Mouse (Mus musculus): ENCODE measurements around the gene Pdcl2. TPM values are rescaled to one million over a fixed set of nuclear protein-coding genes. Genes with fewer than 3 reads are reported as not detected.

Gene Pdcl2
- total RNA-seq (2012; rRNA removed): 1.8 and 2.0 TPM in 2 replicates

DNA sequence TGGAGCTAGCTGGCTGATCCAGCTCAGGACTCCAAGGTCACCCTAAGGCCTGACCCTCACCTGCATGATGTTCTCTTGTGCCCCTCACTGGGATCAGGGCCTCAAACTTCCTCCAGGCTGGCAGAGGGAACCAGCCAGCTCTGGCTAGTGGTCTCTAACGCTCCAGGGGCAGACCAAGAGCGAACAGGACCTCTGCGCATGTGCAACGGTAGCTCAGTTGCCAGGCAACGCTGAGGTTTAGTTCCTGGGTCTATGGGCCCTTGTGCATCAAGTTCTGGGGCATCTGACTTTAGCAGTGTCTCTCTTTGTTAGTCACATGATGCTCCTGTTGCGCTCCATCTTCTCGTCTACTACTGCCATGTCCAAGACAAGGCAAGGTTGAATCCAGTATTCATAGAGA is at the start of gene Pdcl2:
Pdcl2 (minus strand) TSS at position 204 of the 400 bp plus-strand sequence.
- TF ChIP-seq CHD2 (IDR thresholded peaks at IDR 0.05; ENCODE audit: low read depth, low read length) (no peak), HCFC1 (IDR thresholded peaks at IDR 0.05; ENCODE audit: borderline replicate concordance, insufficient read depth, low read length) (no peak), MAFK (IDR thresholded peaks at IDR 0.05; ENCODE audit: insufficient read depth, low read depth, low read length) (no peak), ZC3H11A (IDR thresholded peaks at IDR 0.05; ENCODE audit: borderline replicate concordance, low read depth, low read length) (no peak), ZNF384 (IDR thresholded peaks at IDR 0.05; ENCODE audit: low read depth, low read length) (no peak)
- in situ Hi-C loops (cut with MboI; ENCODE audit: low sequenced_read_pairs in 2 of 2, unreplicated experiment in 2 of 2): no loop called here
- Histone ChIP-seq H3K4me1 (ENCODE audit: control insufficient read depth in 2 of 2, insufficient read depth in 2 of 2, low read length in 2 of 2, poor library complexity in 1 of 2) (peaks cover 0 to 2% of the 10 kb centered on the region in 2 experiments; a peak in 3 of 4 replicates), H3K27ac (ENCODE audit: insufficient read depth, low read depth, low read length, poor library complexity, severe bottlenecking) (peak within 1 kb of the TSS; percentile 18; the same call in 1 of the 2 replicates), H3K9me3 (ENCODE audit: control insufficient read depth, insufficient read depth, low read depth, low read length) (no peaks in the 10 kb centered on the region), H3K9ac (ENCODE audit: insufficient read depth, low read depth, low read length, poor library complexity, severe bottlenecking) (peak within 1 kb of the TSS; percentile 62), H3K36me3 (ENCODE audit: control insufficient read depth, insufficient read depth, low read length, poor library complexity, severe bottlenecking) (no peaks in the 10 kb centered on the region), H3K4me3 (ENCODE audit: insufficient read depth in 1 of 2, low read depth in 1 of 2, low read length in 2 of 2, poor library complexity in 1 of 2, severe bottlenecking in 1 of 2) (peak within 1 kb of the TSS; percentile 49 to 65)
- DNase-seq (ENCODE audit: low read depth, low spot score): peak; percentile 75

DNA sequence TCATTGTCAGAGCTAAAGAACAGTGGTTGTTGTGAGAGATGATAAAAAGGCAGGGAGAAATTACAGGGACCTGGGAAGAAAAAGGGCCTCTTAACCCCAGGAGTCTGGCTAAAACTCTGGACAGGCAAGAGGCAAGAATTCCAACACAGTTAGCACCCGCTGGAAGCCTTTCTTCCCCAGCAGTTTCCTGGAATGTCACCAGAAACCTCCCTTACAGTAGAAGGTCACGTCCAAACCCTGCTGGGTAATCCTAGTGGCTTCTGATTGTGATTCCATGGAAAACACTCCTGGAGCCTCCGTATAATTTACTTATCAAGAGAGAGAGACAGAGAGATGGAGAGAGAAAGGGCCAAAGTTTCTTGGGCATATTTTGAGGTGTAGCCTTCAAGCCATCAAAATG is 48.3 kb upstream of the Pdcl2 start:
- Histone ChIP-seq H3K27ac (ENCODE audit: insufficient read depth, low read depth, low read length, poor library complexity, severe bottlenecking) (no peak overlapping the region), H3K36me3 (ENCODE audit: control insufficient read depth, insufficient read depth, low read length, poor library complexity, severe bottlenecking) (no peaks in the 10 kb centered on the region), H3K4me1 (ENCODE audit: control insufficient read depth in 2 of 2, insufficient read depth in 2 of 2, low read length in 2 of 2, poor library complexity in 1 of 2) (peaks cover 0 to 10% of the 10 kb centered on the region in 2 experiments; a peak in 3 of 4 replicates), H3K9me3 (ENCODE audit: control insufficient read depth, insufficient read depth, low read depth, low read length) (no peaks in the 10 kb centered on the region), H3K4me3 (ENCODE audit: insufficient read depth in 1 of 2, low read depth in 1 of 2, low read length in 2 of 2, poor library complexity in 1 of 2, severe bottlenecking in 1 of 2) (no peak overlapping the region), H3K9ac (ENCODE audit: insufficient read depth, low read depth, low read length, poor library complexity, severe bottlenecking) (no peak overlapping the region)
- no peak for DNase-seq (ENCODE audit: low read depth, low spot score)
- TF ChIP-seq HCFC1 (IDR thresholded peaks at IDR 0.05; ENCODE audit: borderline replicate concordance, insufficient read depth, low read length) (no peak), CHD2 (IDR thresholded peaks at IDR 0.05; ENCODE audit: low read depth, low read length) (no peak), ZC3H11A (IDR thresholded peaks at IDR 0.05; ENCODE audit: borderline replicate concordance, low read depth, low read length) (no peak), MAFK (IDR thresholded peaks at IDR 0.05; ENCODE audit: insufficient read depth, low read depth, low read length) (no peak), ZNF384 (IDR thresholded peaks at IDR 0.05; ENCODE audit: low read depth, low read length) (no peak)
- in situ Hi-C loops (cut with MboI; ENCODE audit: low sequenced_read_pairs in 2 of 2, unreplicated experiment in 2 of 2): no loop called here

DNA sequence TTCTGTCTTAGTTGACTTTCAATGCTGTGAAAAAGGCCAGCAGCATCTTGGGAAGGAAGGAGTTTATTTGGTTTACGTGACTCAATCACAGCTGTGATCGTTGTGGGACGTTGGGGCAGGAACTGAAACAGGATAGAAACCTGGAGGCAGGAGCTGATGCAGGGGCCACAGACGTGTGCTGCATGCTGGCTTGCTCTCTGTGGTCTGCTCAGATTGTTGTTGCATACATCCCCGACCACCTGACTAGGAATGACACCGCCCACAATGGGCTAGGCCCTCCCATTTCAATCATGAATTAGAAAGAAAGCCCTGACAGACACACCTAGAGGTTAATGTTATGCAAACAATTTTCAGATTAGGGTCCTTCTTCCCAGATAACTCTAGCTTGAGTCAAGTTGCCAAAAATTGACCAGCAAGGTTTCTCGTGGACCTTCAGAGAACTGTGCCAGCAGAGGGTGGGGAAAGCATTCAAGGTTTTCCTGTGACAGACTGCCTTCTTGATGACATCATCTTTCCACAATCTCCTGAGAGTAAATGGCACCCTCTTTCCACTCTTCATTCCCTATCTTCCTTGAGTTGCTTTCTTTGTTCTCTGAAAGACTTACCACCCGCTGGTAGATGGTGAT is 38.4 kb upstream of the Pdcl2 start:
- in situ Hi-C loops (cut with MboI; ENCODE audit: low sequenced_read_pairs in 2 of 2, unreplicated experiment in 2 of 2): no loop called here
- peaks cover 2 to 8% of the 10 kb centered on the region in 2 experiments; a peak in 3 of 4 replicates for H3K4me1 ChIP-seq (ENCODE audit: control insufficient read depth in 2 of 2, insufficient read depth in 2 of 2, low read length in 2 of 2, poor library complexity in 1 of 2)
- H3K4me3 ChIP-seq (ENCODE audit: insufficient read depth in 1 of 2, low read depth in 1 of 2, low read length in 2 of 2, poor library complexity in 1 of 2, severe bottlenecking in 1 of 2): peak overlapping the region in 1 of 2 experiments; percentile 49; a peak in 2 of 4 replicates
- TF ChIP-seq ZC3H11A (IDR thresholded peaks at IDR 0.05; ENCODE audit: borderline replicate concordance, low read depth, low read length) (no peak), CHD2 (IDR thresholded peaks at IDR 0.05; ENCODE audit: low read depth, low read length) (no peak), ZNF384 (IDR thresholded peaks at IDR 0.05; ENCODE audit: low read depth, low read length) (no peak), MAFK (IDR thresholded peaks at IDR 0.05; ENCODE audit: insufficient read depth, low read depth, low read length) (no peak), HCFC1 (IDR thresholded peaks at IDR 0.05; ENCODE audit: borderline replicate concordance, insufficient read depth, low read length) (no peak)
- peak; percentile 62 for DNase-seq (ENCODE audit: low read depth, low spot score)
- no peak overlapping the region; the same call in 1 of the 2 replicates for H3K27ac ChIP-seq (ENCODE audit: insufficient read depth, low read depth, low read length, poor library complexity, severe bottlenecking)
- no peaks in the 10 kb centered on the region for H3K9me3 ChIP-seq (ENCODE audit: control insufficient read depth, insufficient read depth, low read depth, low read length)
- H3K9ac ChIP-seq (ENCODE audit: insufficient read depth, low read depth, low read length, poor library complexity, severe bottlenecking): no peak overlapping the region; the same call in 1 of the 2 replicates
- no peaks in the 10 kb centered on the region for H3K36me3 ChIP-seq (ENCODE audit: control insufficient read depth, insufficient read depth, low read length, poor library complexity, severe bottlenecking)

DNA sequence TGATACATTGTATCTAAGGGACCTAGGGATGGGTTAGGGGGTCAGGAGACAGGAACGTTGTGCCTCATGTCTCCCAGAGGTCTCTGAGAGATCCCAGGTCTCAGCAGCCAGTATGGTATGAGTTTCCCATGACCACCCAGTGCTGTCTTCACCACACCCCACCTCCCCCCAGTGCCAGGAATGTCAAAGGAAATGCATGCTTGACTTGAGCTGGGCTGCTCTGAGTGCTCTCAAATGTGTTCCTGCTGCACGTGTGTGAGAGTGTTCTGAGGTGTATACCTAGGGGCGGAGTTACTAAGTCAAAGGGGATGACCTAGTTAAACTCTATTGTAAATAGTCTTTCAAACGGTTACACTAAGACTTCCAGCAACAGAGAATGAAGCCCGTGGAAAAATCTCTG is 34.5 kb upstream of the Pdcl2 start:
- H3K4me1 ChIP-seq (ENCODE audit: control insufficient read depth in 2 of 2, insufficient read depth in 2 of 2, low read length in 2 of 2, poor library complexity in 1 of 2): peaks cover 9 to 11% of the 10 kb centered on the region in 2 experiments; a peak in 3 of 4 replicates
- in situ Hi-C loops (cut with MboI; ENCODE audit: low sequenced_read_pairs in 2 of 2, unreplicated experiment in 2 of 2): no loop called here
- TF ChIP-seq HCFC1 (IDR thresholded peaks at IDR 0.05; ENCODE audit: borderline replicate concordance, insufficient read depth, low read length) (no peak), MAFK (IDR thresholded peaks at IDR 0.05; ENCODE audit: insufficient read depth, low read depth, low read length) (no peak), CHD2 (IDR thresholded peaks at IDR 0.05; ENCODE audit: low read depth, low read length) (no peak), ZC3H11A (IDR thresholded peaks at IDR 0.05; ENCODE audit: borderline replicate concordance, low read depth, low read length) (no peak), ZNF384 (IDR thresholded peaks at IDR 0.05; ENCODE audit: low read depth, low read length) (no peak)
- DNase-seq (ENCODE audit: low read depth, low spot score): peak; percentile 35
- H3K4me3 ChIP-seq (ENCODE audit: insufficient read depth in 1 of 2, low read depth in 1 of 2, low read length in 2 of 2, poor library complexity in 1 of 2, severe bottlenecking in 1 of 2): no peak overlapping the region
- no peak overlapping the region for H3K27ac ChIP-seq (ENCODE audit: insufficient read depth, low read depth, low read length, poor library complexity, severe bottlenecking)
- no peaks in the 10 kb centered on the region for H3K9me3 ChIP-seq (ENCODE audit: control insufficient read depth, insufficient read depth, low read depth, low read length)
- H3K9ac ChIP-seq (ENCODE audit: insufficient read depth, low read depth, low read length, poor library complexity, severe bottlenecking): no peak overlapping the region
- no peaks in the 10 kb centered on the region for H3K36me3 ChIP-seq (ENCODE audit: control insufficient read depth, insufficient read depth, low read length, poor library complexity, severe bottlenecking)

Measured in ES-E14 (cell line).